Mouse (Mus musculus) kidney, adult 2 months (tissue): ENCODE results near the gene Cmtm5. TPM values are rescaled to one million over a fixed set of nuclear protein-coding genes. Genes with fewer than 3 reads are reported as not detected.

ENCODE experiments used
- DNase-seq: peaks from one replicate; pipeline ENCODE4 v3.0.0; 2021
- H3K27ac ChIP-seq: fragments of 200-500 bp; 2 replicates; pipeline ENCODE4 v1.5.1; 2012; ENCODE audit warnings: low read depth, low read length, control low read depth, inconsistent platforms; ENCODE audit not compliant: insufficient read depth
- H3K27me3 ChIP-seq: fragments of 200-500 bp; replicated peaks from 2 replicates; pipeline ENCODE4 v1.6.1; 2012; ENCODE audit warnings: mild to moderate bottlenecking, moderate library complexity, low read length, inconsistent platforms; ENCODE audit not compliant: control insufficient read depth, insufficient read depth
- H3K36me3 ChIP-seq: fragments of 200-500 bp; 2 replicates; pipeline ENCODE4 v1.6.1; 2012; ENCODE audit warnings: mild to moderate bottlenecking, moderate library complexity, low read length, inconsistent platforms; ENCODE audit not compliant: control insufficient read depth, insufficient read depth
- H3K4me1 ChIP-seq: fragments of 200-500 bp; 2 replicates; pipeline ENCODE4 v1.6.1; 2011; ENCODE audit warnings: low read length; ENCODE audit not compliant: control insufficient read depth, insufficient read depth
- H3K4me3 ChIP-seq: fragments of 200-500 bp; 2 replicates; pipeline ENCODE4 v1.5.1; 2011; ENCODE audit warnings: mild to moderate bottlenecking, low read depth, low read length, control low read depth; ENCODE audit not compliant: insufficient read depth
- CTCF ChIP-seq: fragments of 200-500 bp; conservative IDR thresholded peaks from 2 replicates; pipeline ENCODE4 v1.5.1; 2011; ENCODE audit warnings: low read depth, mild to moderate bottlenecking, control low read depth, low read length, moderate library complexity, mixed read lengths; ENCODE audit not compliant: insufficient read depth, insufficient read length
- POLR2A ChIP-seq: fragments of 200-500 bp; IDR thresholded peaks from one replicate; pipeline ENCODE4 v1.6.1; 2011; ENCODE audit warnings: low read depth, low read length, control low read depth
- WGBS: fragments of 180-500 bp; shearing (Covaris S2); methylation state at CpG from one replicate; pipeline ENCODE4 v1.1.7; 2018; 5-methylcytosine and 5-hydroxymethylcytosine counted together
- polyA plus RNA-seq: library from polyadenylated mRNA; depleted of rRNA; stranded (reverse); fragments of >200 nt; gene quantifications from 2 replicates; pipeline ENCODE4 v1.2.3, GENCODE M21; 2012

Gene Cmtm5
- polyA plus RNA-seq, 1 experiment: 0.59 TPM

GRCm38 (mm10) chr14:54936831-54937160 is 735 bp downstream of the Cmtm5 start:
- 49% methylated on average over 6 of the region's 6 CpGs for WGBS
- Histone ChIP-seq H3K4me1 (peaks cover 13% of the 10 kb centered on the region), H3K27ac (no peak overlapping the region), H3K4me3 (no peak overlapping the region), H3K36me3 (no peaks in the 10 kb centered on the region), H3K27me3 (no peaks in the 10 kb centered on the region)
- TF ChIP-seq POLR2A (no peak), CTCF (no peak)
- no peak for DNase-seq

GRCm38 (mm10) chr14:54937361-54938182 is 1.5 kb downstream of the Cmtm5 start:
- no peak overlapping the region for H3K27ac ChIP-seq
- H3K4me1 ChIP-seq: peaks cover 13% of the 10 kb centered on the region
- TF ChIP-seq POLR2A (no peak), CTCF (no peak)
- H3K4me3 ChIP-seq: no peak overlapping the region
- WGBS: 87% methylated on average over 16 of the region's 16 CpGs
- H3K36me3 ChIP-seq: no peaks in the 10 kb centered on the region
- H3K27me3 ChIP-seq: no peaks in the 10 kb centered on the region
- DNase-seq: no peak

- Histone ChIP-seq H3K4me1 (peaks cover 13% of the 10 kb centered on the region), H3K27me3 (no peaks in the 10 kb centered on the region), H3K4me3 (no peak overlapping the region), H3K27ac (no peak overlapping the region), H3K36me3 (no peaks in the 10 kb centered on the region)
- WGBS: 79% methylated on average over 15 of the region's 15 CpGs
- TF ChIP-seq POLR2A: no peak
- TF ChIP-seq CTCF: no peak
- no peak for DNase-seq
These were observed 2.6 kb downstream of the Cmtm5 start for GRCm38 (mm10) chr14:54938431-54939219.

GRCm38 (mm10) chr14:54939434-54940175 is 3.5 kb downstream of the Cmtm5 start:
- peak; percentile 89 for DNase-seq
- Histone ChIP-seq H3K4me3 (no peak overlapping the region), H3K4me1 (peaks cover 13% of the 10 kb centered on the region), H3K27ac (peak overlapping the region; percentile 37; the same call in 1 of the 2 replicates), H3K36me3 (no peaks in the 10 kb centered on the region), H3K27me3 (no peaks in the 10 kb centered on the region)
- 34% methylated on average over 12 of the region's 12 CpGs for WGBS
- TF ChIP-seq POLR2A (no peak), CTCF (peak; percentile 93)

GRCm38 (mm10) chr14:54940176-54940530 is 4.1 kb downstream of the Cmtm5 start:
- peak; percentile 65 for DNase-seq
- TF ChIP-seq CTCF (no peak), POLR2A (no peak)
- WGBS: 39% methylated on average over 3 of the region's 3 CpGs
- H3K27me3 ChIP-seq: no peaks in the 10 kb centered on the region
- H3K36me3 ChIP-seq: no peaks in the 10 kb centered on the region
- H3K4me3 ChIP-seq: no peak overlapping the region
- H3K27ac ChIP-seq: no peak overlapping the region
- peaks cover 13% of the 10 kb centered on the region for H3K4me1 ChIP-seq

- no peak overlapping the region for H3K4me3 ChIP-seq
- peak; percentile 77 for DNase-seq
- no peaks in the 10 kb centered on the region for H3K27me3 ChIP-seq
- H3K27ac ChIP-seq: no peak overlapping the region
- H3K36me3 ChIP-seq: no peaks in the 10 kb centered on the region
- WGBS: 59% methylated on average over 13 of the region's 13 CpGs
- peaks cover 13% of the 10 kb centered on the region for H3K4me1 ChIP-seq
- TF ChIP-seq POLR2A (no peak), CTCF (no peak)
These were observed 5.2 kb downstream of the Cmtm5 start for GRCm38 (mm10) chr14:54941024-54941978.
